Mouse (Mus musculus): ENCODE results near the gene Esr1.

GRCm38 (mm10) chr10:4976557-4976956 is 365.2 kb downstream of the Esr1 start:
- TF ChIP-seq CTCF (IDR thresholded peaks at IDR 0.05; ENCODE audit: control insufficient read depth, insufficient read depth, insufficient read length) (no peak), MYOG (IDR thresholded peaks at IDR 0.05; ENCODE audit: control insufficient read depth, extremely low read depth, insufficient read length) (no peak), MAX (IDR thresholded peaks at IDR 0.05) (no peak)
